Comparison of ENCODE assay signal across 11 mouse cellular contexts in the genomic region with DNA sequence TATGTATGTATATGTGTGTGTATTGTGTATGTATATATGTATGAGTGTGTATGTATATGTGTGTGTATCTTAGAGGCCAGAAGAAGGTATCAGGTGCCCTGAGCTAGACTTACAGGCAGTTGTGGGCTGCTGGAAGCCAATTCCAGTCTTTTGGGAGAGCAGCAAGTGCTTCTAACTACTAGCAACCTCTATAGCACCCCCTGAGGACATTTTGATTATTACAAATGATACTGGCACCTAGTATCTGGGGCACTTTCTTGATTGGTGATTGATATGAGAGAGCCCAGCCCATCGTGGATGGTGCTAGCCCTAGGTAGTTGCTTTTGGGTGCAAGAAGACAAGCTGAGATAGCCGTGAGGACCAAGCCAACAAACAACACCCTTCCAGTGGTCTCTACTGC.
A peak's percentile ranks its signal among the peaks of the same experiment; 100 is the strongest.
DNase-seq lines count a peak whose midpoint lies in the region; ATAC-seq and TF ChIP-seq lines count a peak whose summit lies in the region.
"Had no signal": no experiment of that assay in that cellular context is flagged by ENCODE, and none has a peak within 500 bp of the region (broad histone marks: within the 10 kb centered on the region; RNA-seq: fewer than 3 reads in every experiment).

No protein-coding gene starts in this region.

- WGBS in liver, embryonic 14.5 days (ENCODE audit: insufficient replicate concordance), result 48% methylated on average over 2 of the region's 2 CpGs
- WGBS in liver, embryonic 11.5 days, result 66% methylated on average over 2 of the region's 2 CpGs

- ATAC-seq in liver, embryonic 14.5 days (ENCODE audit: insufficient read depth), result no peak
- ATAC-seq in liver, embryonic 11.5 days (replicated peaks; ENCODE audit: low FRiP score), result no peak
- peak; percentile 62 for ATAC-seq in megakaryocyte progenitor cell, adult 5-6 weeks (replicated peaks; ENCODE audit: poor library complexity)

- H3K9me3 ChIP-seq in liver, embryonic 14.5 days (ENCODE audit: control insufficient read depth, low read length), result no peaks in the 10 kb centered on the region
- no peaks in the 10 kb centered on the region for H3K9me3 ChIP-seq in liver, embryonic 11.5 days (ENCODE audit: control insufficient read depth, low read length)

- no peak overlapping the region for H3K4me2 ChIP-seq in liver, embryonic 14.5 days (ENCODE audit: low read depth)
- no peak overlapping the region for H3K4me2 ChIP-seq in liver, embryonic 11.5 days

- no peaks in the 10 kb centered on the region for H3K27me3 ChIP-seq in liver, embryonic 14.5 days (ENCODE audit: control insufficient read depth, insufficient read depth, low read length)
- no peaks in the 10 kb centered on the region for H3K27me3 ChIP-seq in liver, embryonic 11.5 days (replicated peaks; ENCODE audit: control insufficient read depth, insufficient read depth, low read length)

- no peaks in the 10 kb centered on the region for H3K36me3 ChIP-seq in liver, embryonic 14.5 days (replicated peaks; ENCODE audit: control insufficient read depth, insufficient read depth, low read depth)
- H3K36me3 ChIP-seq in liver, embryonic 11.5 days (ENCODE audit: control insufficient read depth, insufficient read depth, low read length), result no peaks in the 10 kb centered on the region

- H3K4me1 ChIP-seq in liver, embryonic 14.5 days (replicated peaks; ENCODE audit: control insufficient read depth in 2 of 2, insufficient read depth in 2 of 2, low read length in 1 of 2), result no peaks in the 10 kb centered on the region
- no peaks in the 10 kb centered on the region for H3K4me1 ChIP-seq in liver, embryonic 11.5 days (replicated peaks; ENCODE audit: control insufficient read depth, insufficient read depth, low read length)

- DNase-seq in heart, adult 8-10 months (ENCODE audit: low spot score), result peak; percentile 33
- DNase-seq in heart, postnatal 14 days, result no peak
- DNase-seq in liver, embryonic 14.5 days (ENCODE audit: low read depth in 3 of 3, low spot score in 3 of 3), result no peak
- DNase-seq in liver, embryonic 11.5 days (ENCODE audit: low spot score), result no peak
- DNase-seq in NIH3T3 (ENCODE audit: low read depth), result peak; percentile 34
- DNase-seq in adrenal gland, postnatal 10 days, result no peak
- DNase-seq in kidney, postnatal 4 days, result no peak
- DNase-seq: cerebellum, postnatal 25 days; gastrocnemius, postnatal 10 days; right cerebral cortex, adult 18-20 months had no signal

- H3K9ac ChIP-seq in liver, embryonic 14.5 days (replicated peaks), result no peak overlapping the region
- no peak overlapping the region for H3K9ac ChIP-seq in liver, embryonic 11.5 days (ENCODE audit: low read depth, low read length)

- H3K27ac ChIP-seq in liver, embryonic 14.5 days, result no peak overlapping the region
- no peak overlapping the region for H3K27ac ChIP-seq in liver, embryonic 11.5 days (ENCODE audit: low read depth, low read length)

- intact Hi-C loops in heart, postnatal 14 days (cut with DNase I), result loop anchor here (10.0 kb wide), 1 partner anchor 83 kb away; no protein-coding TSS in a partner anchor

- 0 out of 2 replicates have a peak, but pooled peaks have one; percentile 16 for TF ChIP-seq CTCF in liver, embryonic 14.5 days (IDR thresholded peaks at IDR 0.05; ENCODE audit: low read depth)

- no peak for TF ChIP-seq EP300 in liver, embryonic 14.5 days (IDR thresholded peaks at IDR 0.05; ENCODE audit: low read depth)

- no peak overlapping the region for H3K4me3 ChIP-seq in liver, embryonic 14.5 days (ENCODE audit: insufficient read depth in 1 of 2, low read depth in 2 of 2, low read length in 2 of 2)
- no peak overlapping the region for H3K4me3 ChIP-seq in liver, embryonic 11.5 days (ENCODE audit: low read depth, low read length)

Comparison
In these comparisons a context has a peak if more than half of its experiments do, and no peak if none do; other contexts are left out.
1. DNase-seq: peak in heart, adult 8-10 months (single experiment) and NIH3T3 (single experiment); none in heart, postnatal 14 days (0 of 2), liver, embryonic 14.5 days (0 of 3), liver, embryonic 11.5 days (single experiment), adrenal gland, postnatal 10 days (single experiment) and kidney, postnatal 4 days (0 of 2).